In genomic region chr6:86212871-86213640, GRCm38 (mm10) we compare ENCODE assay signal across 29 mouse cellular contexts. TPM values are rescaled to one million over a fixed set of nuclear protein-coding genes. Genes with fewer than 3 reads are reported as not detected.
DNase-seq lines count a peak whose midpoint lies in the region; ATAC-seq and TF ChIP-seq lines count a peak whose summit lies in the region.
"Had no signal": no experiment of that assay in that cellular context is flagged by ENCODE, and none has a peak within 500 bp of the region (broad histone marks: within the 10 kb centered on the region; RNA-seq: fewer than 3 reads in every experiment).

No protein-coding gene starts in this region.

- peaks cover 24% of the 10 kb centered on the region for H3K4me1 ChIP-seq in liver, adult 2 months (ENCODE audit: control insufficient read depth, insufficient read depth, low read length)
- no peaks in the 10 kb centered on the region for H3K4me1 ChIP-seq in hindbrain, embryonic 14.5 days (replicated peaks; ENCODE audit: control insufficient read depth, insufficient read depth, low read length)
- H3K4me1 ChIP-seq: neural tube, embryonic 12.5 days had no signal

- H3K27me3 ChIP-seq in liver, adult 2 months (ENCODE audit: control insufficient read depth, insufficient read depth, low read length), result no peaks in the 10 kb centered on the region
- H3K27me3 ChIP-seq in hindbrain, embryonic 14.5 days (ENCODE audit: control insufficient read depth, insufficient read depth, low read length), result no peaks in the 10 kb centered on the region
- H3K27me3 ChIP-seq: heart, embryonic 15.5 days; hindbrain, embryonic 12.5 days; limb, embryonic 13.5 days; liver, embryonic 13.5 days; neural tube, embryonic 12.5 days had no signal

- peak; percentile 67 to 87 for DNase-seq in adrenal gland, adult (ENCODE audit: inconsistent age in 2 of 2, low spot score in 1 of 2)
- no peak for DNase-seq in adrenal gland, adult 18-20 months (ENCODE audit: low spot score in 2 of 2)
- DNase-seq in liver, adult 2 months (ENCODE audit: extremely low read depth, low read depth, low spot score), result peak; percentile 31
- DNase-seq in liver, result no peak
- DNase-seq in adrenal gland, postnatal 25 days, result peak; percentile 20
- DNase-seq in yolk sac, embryonic 10.5 days (ENCODE audit: low spot score), result peak; percentile 21
- no peak for DNase-seq in gastrocnemius, postnatal 4 days (ENCODE audit: low spot score in 2 of 2)
- DNase-seq in hindbrain, embryonic 14.5 days (ENCODE audit: low spot score), result no peak
- DNase-seq: cerebellum, adult 2 months; cerebellum, postnatal 14 days; gastrocnemius, adult 2 months; kidney, adult 9 months; kidney, postnatal 14 days; liver, embryonic 13.5 days; lung, adult 18-20 months; lung, postnatal 4 days; thymus, postnatal 14 days had no signal

- no peak overlapping the region for H3K4me3 ChIP-seq in liver, adult 2 months (ENCODE audit: insufficient read depth, low read depth, low read length)
- H3K4me3 ChIP-seq in hindbrain, embryonic 14.5 days (replicated peaks; ENCODE audit: low read length), result no peak overlapping the region
- H3K4me3 ChIP-seq: gastrocnemius, adult 2 months; heart, embryonic 15.5 days; hindbrain, embryonic 12.5 days; left cerebral cortex, adult 2 months; limb, embryonic 13.5 days; liver, embryonic 13.5 days; megakaryocyte, embryonic 14.5 days; midbrain, embryonic 12.5 days; myocyte; neural tube, embryonic 12.5 days had no signal

- TF ChIP-seq POLR2A in liver, adult 2 months (IDR thresholded peaks at IDR 0.05; ENCODE audit: extremely low read depth, insufficient read depth, low read length), result no peak

- no peak overlapping the region for H3K27ac ChIP-seq in liver, adult 2 months (replicated peaks; ENCODE audit: insufficient read depth, low read depth, low read length)
- no peak overlapping the region for H3K27ac ChIP-seq in hindbrain, embryonic 14.5 days
- H3K27ac ChIP-seq: gastrocnemius, adult 2 months; heart, embryonic 15.5 days; hindbrain, embryonic 12.5 days; left cerebral cortex, adult 2 months; limb, embryonic 13.5 days; liver, embryonic 13.5 days; midbrain, embryonic 12.5 days; neural tube, embryonic 12.5 days had no signal

- no peak for TF ChIP-seq CTCF in liver, adult 2 months (IDR thresholded peaks at IDR 0.05; ENCODE audit: low read depth, low read length)

- WGBS in liver, adult 2 months, result 36% methylated on average over 3 of the region's 3 CpGs
- 84% methylated on average over 3 of the region's 3 CpGs for WGBS in hindbrain, embryonic 14.5 days

- H3K9ac ChIP-seq in liver, adult 2 months (ENCODE audit: low read depth, low read length), result no peak overlapping the region
- H3K9ac ChIP-seq in hindbrain, embryonic 14.5 days, result no peak overlapping the region
- H3K9ac ChIP-seq: heart, embryonic 15.5 days; hindbrain, embryonic 12.5 days; limb, embryonic 13.5 days; liver, embryonic 13.5 days; midbrain, embryonic 12.5 days; neural tube, embryonic 12.5 days had no signal

- no peaks in the 10 kb centered on the region for H3K9me3 ChIP-seq in hindbrain, embryonic 14.5 days (ENCODE audit: control insufficient read depth, low read length)
- H3K9me3 ChIP-seq: G1E; heart, embryonic 15.5 days; hindbrain, embryonic 12.5 days; limb, embryonic 13.5 days; liver, embryonic 13.5 days; megakaryocyte, embryonic 14.5 days; midbrain, embryonic 12.5 days; neural tube, embryonic 12.5 days had no signal

- H3K36me3 ChIP-seq in liver, adult 2 months (ENCODE audit: control insufficient read depth, insufficient read depth, low read length), result no peaks in the 10 kb centered on the region
- H3K36me3 ChIP-seq in hindbrain, embryonic 14.5 days (replicated peaks; ENCODE audit: control insufficient read depth, insufficient read depth), result no peaks in the 10 kb centered on the region
- H3K36me3 ChIP-seq: heart, embryonic 15.5 days; hindbrain, embryonic 12.5 days; limb, embryonic 13.5 days; liver, embryonic 13.5 days; midbrain, embryonic 12.5 days; neural tube, embryonic 12.5 days had no signal

- no peak for ATAC-seq in hindbrain, embryonic 14.5 days (ENCODE audit: low FRiP score)
- ATAC-seq: forebrain, embryonic 14.5 days; intestine, embryonic 16.5 days; lung, postnatal 0 days had no signal

- peaks cover 27% of the 10 kb centered on the region; the same call in 1 of the 2 replicates for H3K79me2 ChIP-seq in liver, adult 2 months (ENCODE audit: control insufficient read depth, insufficient read depth, low read length)

- no peak overlapping the region for H3K4me2 ChIP-seq in hindbrain, embryonic 14.5 days (replicated peaks)
- H3K4me2 ChIP-seq: heart, embryonic 15.5 days; hindbrain, embryonic 12.5 days; limb, embryonic 13.5 days; liver, embryonic 13.5 days; midbrain, embryonic 12.5 days; neural tube, embryonic 12.5 days had no signal

RNA-seq across cellular contexts. Expression of gene Tgfa, which starts 18.0 kb away (rescaled TPM):
- 10 to 100 TPM in 1 of 2 experiments, 1 to 10 TPM in 1; 5.1 to 14.0 TPM for total RNA-seq in adrenal gland, adult 18-20 months (2021)
- total RNA-seq in liver, adult 2 months (2014; rRNA removed), result 6.3 and 8.5 TPM in 2 replicates
- polyA plus RNA-seq in liver, adult 2 months (2012; rRNA removed), result 13.3 and 14.3 TPM in 2 replicates
- 16.8 and 22.4 TPM in 2 replicates for total RNA-seq in adrenal gland, postnatal 25 days (2021)
- under 1 TPM; 0.29 TPM for total RNA-seq in gastrocnemius, postnatal 4 days (2021)
- 23.1 and 27.2 TPM in 2 replicates for polyA plus RNA-seq in hindbrain, embryonic 14.5 days (2014; fragmentation: Nextera tagmentation; extraction: Ambion mirVana)

Comparison
In these comparisons a context has a peak if more than half of its experiments do, and no peak if none do; other contexts are left out.
1. DNase-seq: peak in adrenal gland, adult (2 of 2), liver, adult 2 months (single experiment), adrenal gland, postnatal 25 days (single experiment) and yolk sac, embryonic 10.5 days (single experiment); none in adrenal gland, adult 18-20 months (0 of 2), liver (single experiment), gastrocnemius, postnatal 4 days (0 of 2) and hindbrain, embryonic 14.5 days (single experiment).